Mouse (Mus musculus) heart, adult 18-20 months (tissue): ENCODE data around the gene Ckap2. TPM values are rescaled to one million over a fixed set of nuclear protein-coding genes. Genes with fewer than 3 reads are reported as not detected.

Experiments
- DNase-seq, 2 experiments: peaks; one replicate each; pipeline ENCODE4 v3.0.0; 2021 to 2022; ENCODE audit warnings: mixed read lengths in 1 of 2
- total RNA-seq, 2 experiments: library from RNA; stranded (reverse); gene quantifications; 2 replicates each; pipeline ENCODE4 v1.2.3; 2021

The Ckap2 gene
- total RNA-seq, 2 experiments from 2014 or later: 0.13 to 0.74 TPM

DNA sequence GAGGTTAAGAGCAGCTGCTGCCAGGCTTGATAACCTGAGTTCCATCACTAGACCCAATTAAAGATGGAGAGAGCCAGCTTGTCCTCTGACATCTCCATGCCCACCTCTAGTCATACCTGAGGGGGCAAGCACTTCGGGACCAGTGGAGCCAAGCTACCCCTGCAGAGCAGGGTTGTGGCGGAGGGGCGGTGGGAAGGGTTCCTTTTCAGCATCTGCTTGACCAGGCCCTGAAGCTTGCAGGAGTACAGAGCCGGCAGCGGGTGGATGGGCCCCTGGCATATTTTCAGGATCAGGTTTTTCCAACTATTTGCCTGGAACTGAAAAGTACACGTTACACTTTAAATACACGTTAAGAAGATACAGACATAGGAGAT lies 37.3 kb downstream of the Ckap2 start:
- no peak for DNase-seq

DNA sequence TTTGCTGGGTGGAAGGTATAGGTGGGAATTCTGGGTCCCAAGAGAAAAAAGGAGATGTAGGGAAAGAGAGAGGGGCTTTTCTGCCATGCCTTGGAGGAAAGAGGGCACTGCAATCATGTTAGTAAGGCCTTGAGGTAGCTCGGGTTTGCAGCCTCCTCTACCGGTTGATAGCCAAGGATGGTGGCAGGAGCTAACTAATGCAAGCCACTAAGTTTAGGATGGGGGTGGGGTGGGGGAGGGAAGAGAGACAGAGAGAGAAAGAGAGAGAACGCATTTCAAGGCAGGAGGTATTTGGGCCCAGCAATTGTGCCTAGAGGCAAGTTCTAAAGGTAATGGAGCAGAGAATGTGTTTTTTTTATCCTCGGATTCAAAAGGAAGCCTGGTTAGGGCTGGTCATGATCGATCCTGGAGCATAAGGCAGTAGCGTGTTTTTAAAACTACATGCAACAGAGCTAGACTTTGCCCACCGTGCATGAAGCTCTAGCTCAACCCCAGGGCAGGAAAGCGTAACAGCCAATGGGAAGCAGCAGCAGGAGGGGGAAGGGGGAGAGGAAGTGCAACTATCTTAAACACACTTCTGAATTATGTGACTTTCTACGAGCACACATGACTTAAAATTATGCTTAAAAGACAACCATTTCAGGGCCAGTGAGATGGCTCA lies 37.8 kb downstream of the Ckap2 start:
- DNase-seq: no peak

DNA sequence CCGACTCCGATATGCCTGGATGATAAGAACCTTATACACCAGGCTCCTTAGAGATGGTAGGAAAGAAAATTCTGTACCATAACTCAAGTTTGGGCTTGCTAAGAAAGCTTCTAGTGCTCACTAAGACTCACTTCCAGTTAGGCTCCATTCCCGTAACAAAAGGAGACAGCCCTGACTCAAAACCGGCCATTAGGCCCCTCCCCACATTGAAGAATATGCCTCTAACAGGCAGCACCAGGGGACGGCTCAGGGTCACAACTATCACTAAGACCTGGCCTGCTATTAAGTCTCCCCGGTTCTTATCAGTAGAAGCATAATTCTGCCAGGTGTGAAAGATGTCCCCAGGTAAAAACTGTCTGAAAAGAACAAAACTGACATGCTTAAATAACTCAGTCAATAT lies 39.8 kb downstream of the Ckap2 start:
- no peak for DNase-seq

DNA sequence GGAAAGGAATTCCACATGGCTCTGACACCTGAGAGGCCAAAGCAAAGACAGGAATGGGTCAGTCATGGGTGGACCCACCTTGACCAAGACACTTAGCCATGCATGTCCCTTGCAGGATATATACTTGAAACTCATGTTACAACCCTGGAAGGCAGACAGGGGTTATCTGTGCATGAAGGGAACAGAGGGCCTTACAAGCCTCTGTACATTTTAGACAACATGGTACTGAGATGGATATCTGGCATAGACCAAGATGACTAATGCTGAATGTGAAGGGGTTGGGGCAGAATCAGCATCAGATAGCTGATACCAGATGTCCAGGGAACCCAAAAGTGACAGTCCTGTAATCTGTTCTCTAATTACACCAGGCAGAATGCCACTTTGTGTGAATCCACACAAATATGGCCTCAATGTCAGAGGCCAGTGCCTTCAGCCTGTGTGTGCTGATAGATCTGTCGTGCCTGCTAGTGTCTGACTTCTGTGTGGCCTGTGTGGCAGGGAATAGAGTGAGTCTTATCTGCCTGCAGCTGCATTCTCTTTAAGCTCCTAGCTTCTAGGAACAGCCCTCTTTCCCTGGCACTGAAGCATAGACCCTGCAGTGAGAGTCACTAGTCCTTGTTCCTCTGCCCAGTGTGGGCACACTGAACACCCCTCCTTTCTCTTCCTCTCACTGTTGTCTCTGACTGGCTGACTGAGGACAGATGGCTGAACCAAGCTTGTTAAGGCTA lies 41.7 kb downstream of the Ckap2 start:
- no peak for DNase-seq

DNA sequence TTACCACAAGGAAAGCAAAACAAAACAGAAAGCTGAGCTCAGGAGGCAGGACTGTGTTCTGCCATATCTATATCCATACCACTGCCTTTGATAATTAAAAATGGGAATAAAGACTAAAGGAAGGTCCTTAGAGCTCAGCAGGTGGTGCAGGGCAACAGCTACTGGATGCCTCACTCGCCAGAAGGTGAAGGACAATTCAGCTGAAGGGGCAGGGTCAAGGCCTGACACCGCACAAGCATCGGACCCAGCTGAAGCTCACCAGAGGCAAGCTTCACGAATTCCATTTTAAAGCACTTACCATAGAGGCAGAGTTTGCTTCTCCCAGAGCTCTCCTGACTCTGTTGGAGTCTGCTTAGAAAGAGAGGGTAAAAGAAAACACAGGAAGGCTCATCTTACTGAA lies 43.0 kb downstream of the Ckap2 start:
- DNase-seq: no peak

DNA sequence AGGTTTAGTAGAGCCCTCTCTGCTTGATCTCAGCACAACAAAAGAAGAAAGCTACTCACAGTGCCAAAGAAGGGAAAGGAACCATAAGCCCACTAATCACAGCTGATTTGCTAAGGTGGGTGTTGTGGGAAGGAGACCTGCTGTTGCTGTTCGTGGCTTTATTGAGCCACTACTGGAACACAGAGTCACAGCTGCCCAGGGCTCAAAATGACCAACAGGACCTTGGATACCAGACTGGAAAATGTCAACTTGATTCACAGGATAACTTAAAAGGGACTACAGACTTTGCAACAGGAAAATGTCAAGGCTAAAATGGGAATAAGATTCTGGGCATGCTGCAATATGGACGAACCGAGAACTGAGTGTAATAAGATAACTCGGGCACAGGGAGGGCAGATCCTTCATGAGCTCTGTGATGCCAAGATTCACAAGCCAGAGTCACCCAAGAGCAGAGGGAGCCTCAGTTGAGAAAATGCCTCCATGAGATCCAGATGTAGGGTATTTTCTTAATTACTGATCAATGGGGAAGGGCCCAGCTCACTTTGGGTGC lies 43.7 kb downstream of the Ckap2 start:
- no peak for DNase-seq

DNA sequence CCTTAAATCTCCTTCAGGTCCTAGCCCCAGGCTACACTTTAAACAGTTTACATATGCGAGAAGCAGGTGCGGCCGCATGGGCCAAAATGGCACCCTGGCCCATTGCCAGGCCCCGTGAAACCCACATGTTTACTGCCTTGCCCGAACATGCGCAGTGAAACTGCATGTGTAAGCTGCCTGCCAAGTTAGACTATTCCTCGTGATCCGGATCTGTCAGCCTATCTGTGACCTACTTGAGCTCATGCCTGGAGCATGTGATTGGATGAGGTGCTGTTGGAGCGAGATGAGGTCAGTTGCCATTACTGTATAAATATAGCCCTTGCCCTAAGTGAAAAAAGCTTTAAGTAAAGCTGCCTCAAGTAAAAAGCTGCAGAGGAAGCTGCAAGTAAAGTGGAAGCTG lies 49.2 kb downstream of the Ckap2 start:
- DNase-seq: peak; percentile 55 to 67

DNA sequence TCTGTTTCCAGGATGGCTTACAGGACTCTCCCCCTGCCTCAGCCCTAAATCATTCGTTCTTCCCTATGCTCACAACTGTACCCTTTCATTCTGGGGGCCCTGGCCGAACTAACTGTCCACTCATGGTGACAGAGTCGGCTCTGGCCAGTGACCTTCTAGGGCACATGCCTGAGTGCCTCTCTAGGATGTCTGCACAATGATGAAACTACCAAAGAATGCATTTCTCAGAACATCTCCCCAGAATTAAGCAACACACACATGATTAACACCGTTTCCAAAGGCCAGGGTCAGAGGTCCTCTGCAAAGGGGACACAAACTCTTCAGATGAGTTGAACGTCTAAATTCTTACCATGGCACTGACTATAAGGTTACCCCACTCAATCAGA lies 50.9 kb downstream of the Ckap2 start:
- DNase-seq: no peak

DNA sequence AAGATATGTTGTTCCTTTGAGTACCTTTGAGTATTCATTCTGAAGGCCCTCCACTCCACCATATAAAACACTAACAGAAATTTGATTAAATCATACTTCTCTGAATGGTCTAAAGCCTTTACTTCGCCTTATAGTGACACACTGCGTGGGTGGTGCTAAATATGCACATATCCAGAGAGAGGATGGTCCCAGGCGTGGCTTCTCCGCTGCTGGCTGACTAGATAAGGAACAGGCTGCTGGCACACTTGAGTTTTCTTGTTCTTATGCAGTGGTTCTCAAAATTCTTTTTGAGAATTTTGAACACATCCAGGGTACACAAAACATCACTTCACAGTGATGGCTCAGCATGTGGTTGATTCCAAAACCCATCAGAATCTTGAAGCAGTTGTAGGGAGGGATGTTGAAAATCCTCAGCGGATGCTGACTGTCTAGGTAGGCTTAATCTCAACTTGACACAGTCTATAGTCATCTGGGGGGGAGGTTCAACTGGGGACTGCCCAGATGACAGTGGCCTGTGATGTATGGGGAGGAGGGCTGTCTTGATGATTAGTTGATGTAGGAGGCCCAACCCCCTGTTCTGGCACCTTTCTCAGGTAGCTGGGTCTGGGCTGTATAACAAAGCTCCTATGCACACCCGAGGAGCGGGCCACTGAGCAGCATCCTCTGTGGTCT lies 51.4 kb downstream of the Ckap2 start:
- DNase-seq: no peak

DNA sequence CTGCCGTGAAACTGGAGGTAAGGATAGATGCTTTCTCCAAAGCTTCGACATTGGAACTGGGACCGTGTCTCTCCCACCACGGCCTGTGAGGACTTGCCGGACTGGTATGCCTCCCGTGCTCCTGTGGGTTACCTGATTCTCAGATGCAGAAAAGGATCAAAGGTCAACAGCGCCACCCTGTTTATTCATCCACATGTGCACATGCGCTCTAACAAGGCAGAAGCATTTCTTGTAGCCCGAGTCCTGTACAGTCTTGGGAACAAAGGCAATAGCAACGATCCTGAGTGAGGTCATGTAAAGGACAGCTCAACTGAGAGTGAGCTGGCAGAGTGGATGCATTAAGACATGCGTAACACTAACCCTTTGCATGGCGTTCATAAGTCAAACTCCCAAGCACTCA lies 53.6 kb downstream of the Ckap2 start:
- DNase-seq: no peak

DNA sequence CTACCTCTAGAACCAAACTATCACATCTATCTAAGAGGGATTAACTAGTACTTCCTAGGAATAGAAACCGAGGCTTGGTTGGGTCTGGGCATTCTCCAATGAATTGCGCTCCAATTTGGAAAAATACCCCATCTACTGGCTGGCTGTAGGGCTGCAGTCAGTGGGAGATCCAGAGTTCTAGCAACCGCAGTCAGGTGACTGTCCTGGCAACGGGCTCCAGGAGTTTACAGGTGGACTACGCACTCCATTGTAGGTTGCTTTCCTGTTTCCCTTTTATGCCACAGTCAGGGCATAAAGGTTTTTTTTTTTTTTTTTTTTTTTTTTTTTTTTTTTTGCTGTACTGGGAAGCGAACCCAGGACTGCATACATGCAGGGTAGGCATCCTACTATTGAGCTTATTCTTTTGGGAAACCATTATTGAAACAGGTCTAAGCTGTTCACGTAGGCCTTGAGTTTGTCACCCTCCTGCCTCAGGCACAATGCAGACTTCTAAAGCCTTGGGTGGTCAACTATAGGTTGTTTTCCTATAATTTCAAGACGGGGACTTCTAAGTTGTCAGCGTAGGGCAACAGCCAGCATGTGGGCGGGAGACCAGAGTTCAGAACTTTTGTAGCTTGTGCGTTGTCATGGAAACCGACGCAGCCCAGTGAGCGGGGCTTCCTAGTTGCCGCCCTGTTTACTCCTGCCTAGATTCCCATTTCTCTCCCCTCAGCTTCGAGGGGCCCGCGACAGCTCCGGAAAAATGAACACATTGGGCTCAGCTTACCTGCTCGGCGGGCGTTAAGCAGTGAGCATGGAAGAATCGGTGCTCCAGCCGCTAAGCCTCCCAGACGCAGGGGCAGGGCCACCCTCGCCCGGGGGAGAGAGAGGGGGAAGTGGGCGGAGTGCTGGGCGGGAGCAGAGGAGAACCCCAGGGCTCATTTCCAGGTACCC lies 61.1 kb downstream of the Ckap2 start, which contains the start of gene Nek5:
Nek5 (minus strand) TSS at position 834 of the 933 bp plus-strand sequence.
- peak; percentile 14 to 29 for DNase-seq

Other genes with a start within 250 kb of the Ckap2 start
- gene Defb35, start 247.5 kb downstream of the Ckap2 start, total RNA-seq: not detected
- not detected for gene Defb13, start 239.1 kb downstream of the Ckap2 start, total RNA-seq
- gene Fam90a1a, start 227.1 kb downstream of the Ckap2 start, total RNA-seq: not detected
- gene Ccdc70, start 216.0 kb downstream of the Ckap2 start, total RNA-seq: not detected
- gene Atp7b, start 125.5 kb downstream of the Ckap2 start, total RNA-seq: under 1 TPM; 0.15 to 0.33 TPM
- 1 to 10 TPM; 8.3 to 9.6 TPM for gene Alg11, start 125.1 kb downstream of the Ckap2 start, total RNA-seq
- under 1 TPM in 1 of 2 experiments, not detected in 1; 0.33 TPM for gene Nek5, start 60.8 kb downstream of the Ckap2 start, total RNA-seq
- 1 to 10 TPM; 1.9 to 2.2 TPM for gene Nek3, start 19.4 kb downstream of the Ckap2 start, total RNA-seq
- gene Vps36, start 7.0 kb upstream of the Ckap2 start, total RNA-seq: 10 to 100 TPM; 26.7 to 29.0 TPM
- 1 to 10 TPM; 4.2 to 4.5 TPM for gene Thsd1, start 41.5 kb upstream of the Ckap2 start, total RNA-seq
- gene Tpte, start 97.6 kb upstream of the Ckap2 start, total RNA-seq: not detected
- gene Slc25a15, start 212.8 kb upstream of the Ckap2 start, total RNA-seq: 10 to 100 TPM; 11.9 to 12.7 TPM
- 10 to 100 TPM; 58.5 to 60.6 TPM for gene Mrps31, start 225.5 kb upstream of the Ckap2 start, total RNA-seq